Mouse (Mus musculus) thymus, adult 2 months (tissue): ENCODE data around the gene Fam57a.

Experiments used
- CTCF ChIP-seq: fragments of 200-500 bp; IDR thresholded peaks from 2 replicates; pipeline ENCODE4 v1.5.1; 2012; ENCODE audit warnings: mild to moderate bottlenecking, control low read depth, low read length, moderate library complexity, borderline replicate concordance; ENCODE audit not compliant: control insufficient read depth, poor library complexity, insufficient read depth; ENCODE audit errors: extremely low read depth
- POLR2A ChIP-seq: fragments of 200-500 bp; IDR thresholded peaks from 2 replicates; pipeline ENCODE4 v1.6.1; 2012; ENCODE audit warnings: mild to moderate bottlenecking, low read length, control low read depth, moderate library complexity; ENCODE audit not compliant: control insufficient read depth, poor library complexity, insufficient read depth; ENCODE audit errors: extremely low read depth

- TF ChIP-seq CTCF (no peak), POLR2A (0 out of 2 replicates have a peak, but pooled peaks have one; percentile 42)
Observed at GRCm38 (mm10) chr11:76179495-76180145, at the start of gene Fam57a, which contains the start of gene Vps53.
